Mouse (Mus musculus): ENCODE data around the gene Gm4969.

- TF ChIP-seq CTCF (IDR thresholded peaks at IDR 0.05; ENCODE audit: low read depth), result no peak
- no peak for TF ChIP-seq EP300 (IDR thresholded peaks at IDR 0.05; ENCODE audit: low read depth)
Measured at GRCm38 (mm10) chr7:19095751-19096110, 22.4 kb downstream of the Gm4969 start.
